Mouse (Mus musculus) bone marrow macrophage, adult 2 months (primary cell): ENCODE measurements around the gene Shcbp1l.

Experiments used
- CTCF ChIP-seq: IDR thresholded peaks from 2 replicates; pipeline ENCODE4 v1.5.1; 2012; ENCODE audit warnings: low read depth, mild to moderate bottlenecking, low read length, moderate library complexity
- POLR2A ChIP-seq: IDR thresholded peaks from 2 replicates; pipeline ENCODE4 v1.6.1; 2012; ENCODE audit warnings: mild to moderate bottlenecking, low read depth, low read length, borderline replicate concordance

- TF ChIP-seq POLR2A (no peak), CTCF (no peak)
Measured at GRCm38 (mm10) chr1:153385081-153385480, 39.9 kb upstream of the Shcbp1l start.
